Comparison of ENCODE assay signal across 16 mouse cellular contexts in genomic region chr9:28535006-28535405, GRCm38 (mm10).
"Had no signal": no experiment of that assay in that cellular context is flagged by ENCODE, and none has a peak within 500 bp of the region (broad histone marks: within the 10 kb centered on the region; RNA-seq: fewer than 3 reads in every experiment).

No protein-coding gene starts in this region.

- H3K36me3 ChIP-seq: lung, embryonic 15.5 days; midbrain, embryonic 13.5 days; midbrain, embryonic 15.5 days; neural tube, embryonic 12.5 days; stomach, embryonic 15.5 days had no signal

- H3K9me3 ChIP-seq: lung, embryonic 15.5 days; megakaryocyte, embryonic 14.5 days; midbrain, embryonic 13.5 days; midbrain, embryonic 15.5 days; neural tube, embryonic 12.5 days; stomach, embryonic 15.5 days had no signal

- H3K4me2 ChIP-seq: lung, embryonic 15.5 days; midbrain, embryonic 11.5 days; midbrain, embryonic 13.5 days; midbrain, embryonic 15.5 days; neural tube, embryonic 12.5 days; stomach, embryonic 15.5 days had no signal

- H3K27ac ChIP-seq: lung, embryonic 15.5 days; macrophage; midbrain, embryonic 13.5 days; midbrain, embryonic 15.5 days; neural tube, embryonic 12.5 days; stomach, embryonic 15.5 days; stomach, postnatal 0 days had no signal

- H3K9ac ChIP-seq: lung, embryonic 15.5 days; midbrain, embryonic 13.5 days; midbrain, embryonic 15.5 days; neural tube, embryonic 12.5 days; stomach, embryonic 15.5 days had no signal

- H3K4me3 ChIP-seq: lung, embryonic 15.5 days; megakaryocyte, embryonic 14.5 days; midbrain, embryonic 13.5 days; midbrain, embryonic 15.5 days; neural tube, embryonic 12.5 days; stomach, embryonic 15.5 days had no signal

- ATAC-seq: lung, postnatal 0 days; midbrain, embryonic 13.5 days; midbrain, embryonic 15.5 days had no signal

- H3K27me3 ChIP-seq: lung, embryonic 15.5 days; megakaryocyte, embryonic 14.5 days; midbrain, embryonic 13.5 days; midbrain, embryonic 15.5 days; neural tube, embryonic 12.5 days; stomach, embryonic 15.5 days had no signal

- H3K4me1 ChIP-seq: lung, embryonic 15.5 days; megakaryocyte, embryonic 14.5 days; neural tube, embryonic 12.5 days; stomach, embryonic 15.5 days had no signal

- DNase-seq: lung, adult 2 months; lung, postnatal 14 days; lung, postnatal 36 days; right cerebral cortex, postnatal 14 days; thymus, postnatal 14 days; thymus, postnatal 36 days had no signal
